Mouse (Mus musculus) heart, embryonic 16.5 days (tissue): ENCODE measurements at regions not wholly inside any gene's neighbourhood (a gene's known extent, or its start where the extent isn't known, plus 50 kb on each side); places are given as distances from the start of the nearest gene placed in this dataset.

Experiments used
- ATAC-seq: fragments of 200-750 bp; cut with Nextera tagmentation; replicated peaks from 2 replicates; pipeline ENCODE4 v1.8.0; 2017; ENCODE audit warnings: moderate number of reproducible peaks; ENCODE audit not compliant: insufficient read depth, low FRiP score; ENCODE audit errors: extremely low read depth
- H3K27ac ChIP-seq: fragments of 300-500 bp; sonication (generic); 2 replicates; pipeline ENCODE4 v1.5.1; 2014; ENCODE audit warnings: mild to moderate bottlenecking, low read length, control low read depth, moderate library complexity
- H3K27me3 ChIP-seq: fragments of 300-500 bp; sonication (generic); 2 replicates; pipeline ENCODE4 v1.6.1; 2014; ENCODE audit warnings: low read length, mixed read lengths; ENCODE audit not compliant: control insufficient read depth, insufficient read depth
- H3K36me3 ChIP-seq: fragments of 300-500 bp; sonication (generic); 2 replicates; pipeline ENCODE4 v1.6.1; 2014; ENCODE audit not compliant: control insufficient read depth, insufficient read depth
- H3K4me1 ChIP-seq: fragments of 300-500 bp; sonication (generic); 2 replicates; pipeline ENCODE4 v1.6.1; 2014; ENCODE audit warnings: low read length, mixed read lengths; ENCODE audit not compliant: control insufficient read depth, insufficient read depth
- H3K4me2 ChIP-seq: fragments of 300-500 bp; sonication (generic); 2 replicates; pipeline ENCODE4 v1.6.1; 2014; ENCODE audit warnings: low read depth, mild to moderate bottlenecking, control low read depth, low read length
- H3K4me3 ChIP-seq: fragments of 300-500 bp; sonication (generic); 2 replicates; pipeline ENCODE4 v1.5.1; 2014; ENCODE audit warnings: mild to moderate bottlenecking, control low read depth, low read length
- H3K9ac ChIP-seq: fragments of 300-500 bp; sonication (generic); 2 replicates; pipeline ENCODE4 v1.6.1; 2014; ENCODE audit warnings: low read length, control low read depth
- H3K9me3 ChIP-seq: fragments of 300-500 bp; sonication (generic); replicated peaks from 2 replicates; pipeline ENCODE4 v1.6.1; 2016; ENCODE audit warnings: low read length; ENCODE audit not compliant: control insufficient read depth
- WGBS: fragments of 180-500 bp; shearing (Covaris S2); extraction: QIAGEN DNeasy Blood & Tissue Kit; methylation state at CpG from one replicate; pipeline ENCODE4 v1.1.7; 2014; 5-methylcytosine and 5-hydroxymethylcytosine counted together

DNA sequence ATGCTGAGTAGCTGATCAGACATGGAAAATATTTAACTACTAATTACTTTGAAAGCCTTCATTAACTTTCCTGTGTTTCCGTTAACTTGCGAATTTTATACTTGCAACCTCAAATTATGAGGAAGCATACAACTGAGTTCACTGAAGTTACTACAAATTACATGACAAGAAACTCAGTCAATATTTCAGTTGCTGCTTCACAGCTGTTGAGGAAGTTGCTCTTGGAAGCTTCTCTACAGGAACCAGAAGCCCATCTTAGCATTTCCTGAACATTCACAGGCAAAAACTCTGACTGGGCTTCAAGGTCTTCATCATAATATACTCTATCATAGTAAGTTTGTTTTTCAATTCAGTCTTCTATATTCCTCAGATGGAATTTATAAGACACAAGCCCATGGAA, 426.1 kb downstream of the Lipi start:
- 87% methylated on average over 2 of the region's 2 CpGs for WGBS
- Histone ChIP-seq H3K4me3 (no peak overlapping the region), H3K27me3 (no peaks in the 10 kb centered on the region), H3K27ac (no peak overlapping the region), H3K36me3 (no peaks in the 10 kb centered on the region), H3K9ac (no peak overlapping the region), H3K9me3 (no peaks in the 10 kb centered on the region), H3K4me2 (no peak overlapping the region), H3K4me1 (no peaks in the 10 kb centered on the region)
- no peak for ATAC-seq

DNA sequence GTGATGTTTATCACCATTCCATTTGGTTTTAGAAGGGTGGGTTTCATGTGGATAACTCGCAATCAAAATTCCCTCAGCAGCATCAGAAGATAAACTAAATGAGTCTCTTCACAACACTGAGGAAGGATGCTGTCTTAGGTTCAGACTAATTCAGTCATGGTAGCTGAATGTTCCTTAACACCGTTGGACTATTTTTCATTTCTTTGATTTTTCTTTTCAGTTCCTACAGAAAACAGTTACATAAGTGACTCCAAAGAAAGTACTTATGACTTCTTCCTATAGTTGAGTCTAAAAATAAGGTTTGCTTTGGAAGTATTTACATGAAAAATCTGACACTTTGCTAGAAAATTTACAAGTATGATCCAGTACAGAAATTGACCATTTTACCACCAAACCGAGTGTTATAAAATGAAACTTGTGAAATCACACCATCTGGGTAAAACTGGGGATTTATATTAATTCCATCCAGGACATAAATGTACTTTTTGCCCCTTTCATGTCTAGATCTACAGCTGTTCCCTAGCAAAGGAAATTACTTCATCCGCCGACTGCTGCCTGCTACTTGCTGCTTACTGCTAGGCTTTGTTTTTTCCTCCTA, 430.3 kb downstream of the Lipi start:
- Histone ChIP-seq H3K4me3 (no peak overlapping the region), H3K9ac (no peak overlapping the region), H3K9me3 (no peaks in the 10 kb centered on the region), H3K27me3 (no peaks in the 10 kb centered on the region), H3K4me1 (no peaks in the 10 kb centered on the region), H3K27ac (no peak overlapping the region), H3K4me2 (no peak overlapping the region), H3K36me3 (no peaks in the 10 kb centered on the region)
- ATAC-seq = no peak
- 69% methylated on average over 5 of the region's 5 CpGs for WGBS
